Mouse (Mus musculus) liver, embryonic 14.5 days (tissue): ENCODE data around the gene Elk3.

ENCODE experiments used
- CTCF ChIP-seq: IDR thresholded peaks from 2 replicates; pipeline ENCODE4 v1.5.1; 2016; ENCODE audit warnings: antibody characterized with exemption, low read depth, control low read depth
- EP300 ChIP-seq: IDR thresholded peaks from 2 replicates; pipeline ENCODE4 v1.6.1; 2016; ENCODE audit warnings: antibody characterized with exemption, low read depth

DNA sequence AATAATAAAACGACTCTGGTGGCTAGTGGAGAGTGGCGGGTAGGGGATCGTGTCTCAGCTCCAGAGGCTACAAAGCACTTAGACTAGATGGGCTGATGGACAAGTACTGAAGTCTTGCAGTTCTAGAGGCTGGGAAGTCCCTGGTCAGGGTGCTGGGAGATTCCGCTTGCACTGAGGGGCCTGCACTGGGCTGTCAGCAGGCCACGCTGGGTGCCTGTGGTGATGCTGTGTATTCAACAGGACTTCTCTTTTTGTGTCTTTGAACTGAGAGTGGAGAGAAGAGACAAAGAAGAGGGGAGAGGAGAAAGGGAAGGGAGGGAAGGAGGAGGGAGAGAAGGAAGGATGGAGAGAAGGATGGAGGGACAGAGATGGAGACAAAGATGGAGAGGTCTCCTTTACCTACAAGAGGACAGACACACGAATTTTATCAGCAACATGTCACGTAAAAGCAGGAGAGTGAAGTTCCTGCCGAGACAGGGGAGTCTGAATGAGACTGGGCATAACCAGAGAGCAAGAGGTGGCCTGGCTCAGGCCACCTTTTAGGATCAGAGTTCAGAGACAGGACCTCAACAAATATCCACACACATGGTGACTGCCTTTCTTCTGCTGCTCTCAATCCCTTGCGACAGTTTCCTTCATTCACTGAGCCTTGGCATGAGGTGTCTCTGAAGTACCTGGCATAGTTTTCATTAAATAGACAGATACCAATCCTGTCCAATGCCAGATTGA lies 35.4 kb upstream of the Elk3 start:
- TF ChIP-seq CTCF (no peak), EP300 (no peak)
